Mouse (Mus musculus): ENCODE results near the gene Nrxn1. TPM values are rescaled to one million over a fixed set of nuclear protein-coding genes. Genes with fewer than 3 reads are reported as not detected.

Nrxn1 gene
- polyA plus RNA-seq, 1 experiment from 2014 or later, result 2.8 TPM

GRCm38 (mm10) chr17:90788491-90789127 is 304.3 kb downstream of the Nrxn1 start:
- Histone ChIP-seq H3K9ac (no peak overlapping the region), H3K9me3 (no peaks in the 10 kb centered on the region), H3K27ac (no peak overlapping the region), H3K36me3 (no peaks in the 10 kb centered on the region), H3K4me1 (replicated peaks) (no peaks in the 10 kb centered on the region), H3K4me3 (replicated peaks) (no peak overlapping the region), H3K4me2 (replicated peaks) (no peak overlapping the region), H3K27me3 (replicated peaks) (no peaks in the 10 kb centered on the region)
- no peak for ATAC-seq
- WGBS, result 81% methylated on average over 3 of the region's 3 CpGs

GRCm38 (mm10) chr17:90788040-90788439 is 304.8 kb downstream of the Nrxn1 start:
- H3K4me2 ChIP-seq (replicated peaks), result no peak overlapping the region
- no peak for ATAC-seq
- H3K4me1 ChIP-seq (replicated peaks), result no peaks in the 10 kb centered on the region
- no peaks in the 10 kb centered on the region for H3K27me3 ChIP-seq (replicated peaks)
- no peak overlapping the region for H3K9ac ChIP-seq
- WGBS, result 65% methylated on average over 1 of the region's 1 CpGs
- H3K36me3 ChIP-seq, result no peaks in the 10 kb centered on the region
- H3K27ac ChIP-seq, result no peak overlapping the region
- no peaks in the 10 kb centered on the region for H3K9me3 ChIP-seq
- no peak overlapping the region for H3K4me3 ChIP-seq (replicated peaks)

GRCm38 (mm10) chr17:90787121-90787788 is 305.6 kb downstream of the Nrxn1 start:
- H3K9me3 ChIP-seq, result no peaks in the 10 kb centered on the region
- no peak overlapping the region for H3K4me2 ChIP-seq (replicated peaks)
- H3K4me3 ChIP-seq (replicated peaks), result no peak overlapping the region
- no peak for ATAC-seq
- no peak overlapping the region for H3K27ac ChIP-seq
- no peak overlapping the region for H3K9ac ChIP-seq
- H3K27me3 ChIP-seq (replicated peaks), result no peaks in the 10 kb centered on the region
- H3K36me3 ChIP-seq, result no peaks in the 10 kb centered on the region
- WGBS, result 77% methylated on average over 5 of the region's 5 CpGs
- no peaks in the 10 kb centered on the region for H3K4me1 ChIP-seq (replicated peaks)

GRCm38 (mm10) chr17:90780481-90780880 is 312.4 kb downstream of the Nrxn1 start:
- ATAC-seq, result no peak
- Histone ChIP-seq H3K9ac (no peak overlapping the region), H3K4me3 (replicated peaks) (no peak overlapping the region), H3K27ac (no peak overlapping the region), H3K4me1 (replicated peaks) (no peaks in the 10 kb centered on the region), H3K4me2 (replicated peaks) (no peak overlapping the region), H3K36me3 (no peaks in the 10 kb centered on the region), H3K9me3 (no peaks in the 10 kb centered on the region), H3K27me3 (replicated peaks) (no peaks in the 10 kb centered on the region)
- WGBS, result 68% methylated on average over 1 of the region's 1 CpGs

- Histone ChIP-seq H3K9me3 (no peaks in the 10 kb centered on the region), H3K4me3 (replicated peaks) (no peak overlapping the region), H3K4me2 (replicated peaks) (no peak overlapping the region), H3K4me1 (replicated peaks) (no peaks in the 10 kb centered on the region), H3K9ac (no peak overlapping the region), H3K36me3 (no peaks in the 10 kb centered on the region), H3K27me3 (replicated peaks) (no peaks in the 10 kb centered on the region), H3K27ac (no peak overlapping the region)
- 83% methylated on average over 3 of the region's 3 CpGs for WGBS
- ATAC-seq, result no peak
Observed at GRCm38 (mm10) chr17:90775397-90775796, 317.5 kb downstream of the Nrxn1 start.

- WGBS, result 75% methylated on average over 3 of the region's 3 CpGs
- H3K27ac ChIP-seq, result no peak overlapping the region
- no peak overlapping the region for H3K4me3 ChIP-seq (replicated peaks)
- no peaks in the 10 kb centered on the region for H3K4me1 ChIP-seq (replicated peaks)
- no peaks in the 10 kb centered on the region for H3K9me3 ChIP-seq
- no peak for ATAC-seq
- no peaks in the 10 kb centered on the region for H3K36me3 ChIP-seq
- H3K4me2 ChIP-seq (replicated peaks), result no peak overlapping the region
- H3K9ac ChIP-seq, result no peak overlapping the region
- H3K27me3 ChIP-seq (replicated peaks), result no peaks in the 10 kb centered on the region
Observed at GRCm38 (mm10) chr17:90773233-90773632, 319.6 kb downstream of the Nrxn1 start.

DNA sequence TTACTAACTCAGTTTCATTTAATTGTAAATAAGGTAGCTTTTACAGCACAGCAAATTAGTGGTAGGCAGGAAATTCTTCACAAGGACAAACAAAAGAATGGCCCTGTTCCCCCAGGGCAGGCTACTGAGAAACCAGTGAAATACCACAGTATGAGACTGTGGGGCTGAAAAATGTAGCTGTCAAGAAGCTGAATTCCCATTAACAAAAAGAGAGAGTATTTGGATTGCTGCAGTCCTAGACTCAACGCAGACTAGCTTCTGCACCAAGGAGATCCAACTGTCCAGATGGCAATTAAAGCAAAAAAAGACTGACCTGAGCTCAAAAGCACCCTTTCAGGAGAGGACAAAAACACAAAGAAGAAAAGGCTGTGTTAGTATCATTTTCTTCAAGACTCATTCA is 324.7 kb downstream of the Nrxn1 start:
- no peak overlapping the region for H3K4me2 ChIP-seq (replicated peaks)
- H3K36me3 ChIP-seq, result no peaks in the 10 kb centered on the region
- H3K9me3 ChIP-seq, result no peaks in the 10 kb centered on the region
- H3K4me1 ChIP-seq (replicated peaks), result no peaks in the 10 kb centered on the region
- no peak overlapping the region for H3K4me3 ChIP-seq (replicated peaks)
- no peak for ATAC-seq
- no peak overlapping the region for H3K27ac ChIP-seq
- H3K27me3 ChIP-seq (replicated peaks), result no peaks in the 10 kb centered on the region
- 12% methylated on average over 1 of the region's 1 CpGs for WGBS
- no peak overlapping the region for H3K9ac ChIP-seq

DNA sequence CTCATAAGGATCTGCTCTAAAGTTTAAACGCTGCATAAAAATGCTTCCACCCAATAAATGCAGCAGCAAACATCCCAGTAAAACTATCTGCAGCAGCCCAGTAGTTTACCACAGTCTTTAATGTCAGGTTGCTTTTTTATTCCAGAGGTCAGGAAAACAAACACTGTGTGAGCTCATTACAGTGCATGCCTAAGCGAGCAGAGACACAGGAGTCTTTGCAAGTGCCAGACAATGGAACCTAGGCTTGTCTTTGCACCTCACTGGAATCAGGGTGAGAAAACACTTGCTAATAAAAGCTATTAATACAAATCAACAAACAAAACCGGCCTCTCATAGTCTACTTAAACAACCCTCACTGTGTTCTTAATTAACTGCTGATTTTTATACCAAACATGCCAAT is 365.7 kb downstream of the Nrxn1 start:
- H3K4me3 ChIP-seq (replicated peaks), result no peak overlapping the region
- H3K9me3 ChIP-seq, result no peaks in the 10 kb centered on the region
- H3K27ac ChIP-seq, result no peak overlapping the region
- H3K9ac ChIP-seq, result no peak overlapping the region
- no peak overlapping the region for H3K4me2 ChIP-seq (replicated peaks)
- WGBS, result 42% methylated on average over 3 of the region's 3 CpGs
- no peaks in the 10 kb centered on the region for H3K27me3 ChIP-seq (replicated peaks)
- ATAC-seq, result no peak
- no peaks in the 10 kb centered on the region for H3K36me3 ChIP-seq
- no peaks in the 10 kb centered on the region for H3K4me1 ChIP-seq (replicated peaks)

- Histone ChIP-seq H3K27me3 (replicated peaks) (no peaks in the 10 kb centered on the region), H3K4me3 (replicated peaks) (no peak overlapping the region), H3K27ac (no peak overlapping the region), H3K9me3 (no peaks in the 10 kb centered on the region), H3K4me1 (replicated peaks) (no peaks in the 10 kb centered on the region), H3K4me2 (replicated peaks) (no peak overlapping the region), H3K9ac (no peak overlapping the region), H3K36me3 (no peaks in the 10 kb centered on the region)
- 74% methylated on average over 4 of the region's 4 CpGs for WGBS
- ATAC-seq, result no peak
Observed at GRCm38 (mm10) chr17:90704773-90705172, 388.1 kb downstream of the Nrxn1 start.

GRCm38 (mm10) chr17:90702626-90703025 is 390.2 kb downstream of the Nrxn1 start:
- Histone ChIP-seq H3K4me2 (replicated peaks) (no peak overlapping the region), H3K36me3 (no peaks in the 10 kb centered on the region), H3K4me1 (replicated peaks) (no peaks in the 10 kb centered on the region), H3K9me3 (no peaks in the 10 kb centered on the region), H3K27ac (no peak overlapping the region), H3K9ac (no peak overlapping the region), H3K4me3 (replicated peaks) (no peak overlapping the region), H3K27me3 (replicated peaks) (no peaks in the 10 kb centered on the region)
- 80% methylated on average over 1 of the region's 1 CpGs for WGBS
- no peak for ATAC-seq

GRCm38 (mm10) chr17:90696071-90696800 is 396.6 kb downstream of the Nrxn1 start:
- 47% methylated on average over 6 of the region's 6 CpGs for WGBS
- no peak for ATAC-seq
- H3K9ac ChIP-seq, result no peak overlapping the region

GRCm38 (mm10) chr17:90695086-90695584 is 397.7 kb downstream of the Nrxn1 start:
- no peak overlapping the region for H3K9ac ChIP-seq
- no peak for ATAC-seq

More at GRCm38 (mm10) chr17:90696071-90696800, 396.6 kb downstream of the Nrxn1 start:
- no peaks in the 10 kb centered on the region for H3K27me3 ChIP-seq (replicated peaks)
- no peaks in the 10 kb centered on the region for H3K36me3 ChIP-seq
- H3K27ac ChIP-seq, result no peak overlapping the region
- H3K4me2 ChIP-seq (replicated peaks), result no peak overlapping the region
- H3K4me3 ChIP-seq (replicated peaks), result no peak overlapping the region
- no peaks in the 10 kb centered on the region for H3K9me3 ChIP-seq
- H3K4me1 ChIP-seq (replicated peaks), result no peaks in the 10 kb centered on the region

More at GRCm38 (mm10) chr17:90695086-90695584, 397.7 kb downstream of the Nrxn1 start:
- no peaks in the 10 kb centered on the region for H3K9me3 ChIP-seq
- no peak overlapping the region for H3K4me3 ChIP-seq (replicated peaks)
- WGBS, result 77% methylated on average over 5 of the region's 5 CpGs
- H3K27me3 ChIP-seq (replicated peaks), result no peaks in the 10 kb centered on the region
- no peaks in the 10 kb centered on the region for H3K4me1 ChIP-seq (replicated peaks)
- H3K4me2 ChIP-seq (replicated peaks), result no peak overlapping the region
- H3K27ac ChIP-seq, result no peak overlapping the region
- H3K36me3 ChIP-seq, result no peaks in the 10 kb centered on the region
